Mouse (Mus musculus) T-cell, adult 2 months (primary cell): ENCODE results near the gene Tatdn2.
"Not testable (repeated sequence)": the region's sequence is repeated elsewhere in the genome, so short reads cannot be mapped to it uniquely, and the experiment has no call there.

Source experiments
- DNase-seq: peaks from one replicate; pipeline ENCODE4 v3.0.0; 2022; ENCODE audit warnings: low spot score

The Tatdn2 gene

DNA sequence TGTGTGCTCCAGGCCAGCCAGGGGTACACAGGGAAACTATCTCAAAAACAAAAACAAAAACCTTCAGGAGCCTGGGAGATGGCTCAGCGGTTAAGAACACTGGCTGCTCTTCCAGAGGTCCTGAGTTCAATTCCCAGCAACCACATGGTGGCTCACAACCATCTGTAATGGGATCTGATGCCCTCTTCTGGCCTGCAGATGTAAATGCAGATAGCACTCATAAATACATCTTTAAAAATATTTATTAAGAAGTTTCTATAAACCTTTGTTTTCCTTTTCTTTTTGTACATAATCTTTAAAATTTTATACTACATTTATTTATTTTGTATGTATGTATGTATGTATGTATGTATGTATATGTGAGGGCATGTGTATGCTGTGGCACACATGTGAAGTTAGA, 24.8 kb upstream of the Tatdn2 start:
- not testable (repeated sequence) for DNase-seq

DNA sequence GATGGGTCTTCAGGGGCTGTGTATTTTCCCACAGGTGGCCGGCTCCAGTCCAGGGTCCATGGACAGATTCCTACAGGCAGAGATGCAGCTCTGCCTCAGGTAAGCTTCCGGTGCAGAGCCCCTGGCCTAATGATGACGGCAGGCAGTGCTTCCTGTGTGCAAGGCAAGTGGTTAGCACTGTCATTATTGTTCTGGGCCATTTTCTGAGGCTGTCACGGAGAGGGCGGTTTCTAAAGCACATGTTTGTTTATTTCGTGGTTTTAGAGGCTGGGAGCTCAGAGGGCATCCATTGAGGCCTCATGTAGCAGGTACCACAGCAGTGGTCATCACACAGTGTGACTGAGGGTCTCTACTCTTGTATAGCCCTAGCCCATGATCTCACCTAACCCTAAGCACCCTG, 23.9 kb upstream of the Tatdn2 start:
- DNase-seq, result no peak

DNA sequence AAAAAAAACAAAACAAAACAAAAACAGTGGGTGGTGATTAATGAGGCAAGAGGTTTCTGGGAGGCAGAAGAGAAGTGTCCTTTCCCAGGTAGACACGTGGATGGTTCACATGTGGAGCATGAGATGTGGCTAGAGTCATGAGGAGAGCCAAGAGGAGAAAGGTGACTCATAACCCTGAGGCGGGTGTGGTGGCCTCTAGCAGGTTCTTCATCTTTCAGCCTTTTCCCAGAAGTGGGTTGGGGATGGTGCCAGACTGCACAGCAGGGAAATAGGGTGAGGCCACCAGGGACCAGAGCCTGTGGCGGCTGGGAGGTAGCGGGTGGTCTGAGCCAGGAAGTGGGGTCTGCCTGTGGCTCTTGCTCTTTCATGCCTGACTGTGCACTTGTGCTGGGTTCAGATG, 21.6 kb upstream of the Tatdn2 start:
- no peak for DNase-seq

DNA sequence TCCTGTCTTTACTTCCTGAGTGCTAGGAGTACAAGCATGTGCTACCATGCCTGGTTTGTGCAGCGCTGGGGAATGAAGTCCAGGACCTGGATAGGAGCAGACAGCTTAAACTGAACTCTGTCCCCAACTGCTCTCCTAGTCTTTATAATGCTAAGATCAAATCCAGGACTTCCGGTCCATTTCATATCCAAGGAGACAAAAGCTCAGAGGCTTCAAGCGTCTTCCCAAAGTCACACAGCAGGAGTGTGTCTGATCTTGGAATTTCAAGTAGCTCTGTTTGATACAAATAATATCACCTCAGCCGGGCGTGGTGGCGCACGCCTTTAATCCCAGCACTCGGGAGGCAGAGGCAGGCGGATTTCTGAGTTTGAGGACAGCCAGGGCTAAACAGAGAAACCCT, 20.9 kb upstream of the Tatdn2 start:
- no peak for DNase-seq

DNA sequence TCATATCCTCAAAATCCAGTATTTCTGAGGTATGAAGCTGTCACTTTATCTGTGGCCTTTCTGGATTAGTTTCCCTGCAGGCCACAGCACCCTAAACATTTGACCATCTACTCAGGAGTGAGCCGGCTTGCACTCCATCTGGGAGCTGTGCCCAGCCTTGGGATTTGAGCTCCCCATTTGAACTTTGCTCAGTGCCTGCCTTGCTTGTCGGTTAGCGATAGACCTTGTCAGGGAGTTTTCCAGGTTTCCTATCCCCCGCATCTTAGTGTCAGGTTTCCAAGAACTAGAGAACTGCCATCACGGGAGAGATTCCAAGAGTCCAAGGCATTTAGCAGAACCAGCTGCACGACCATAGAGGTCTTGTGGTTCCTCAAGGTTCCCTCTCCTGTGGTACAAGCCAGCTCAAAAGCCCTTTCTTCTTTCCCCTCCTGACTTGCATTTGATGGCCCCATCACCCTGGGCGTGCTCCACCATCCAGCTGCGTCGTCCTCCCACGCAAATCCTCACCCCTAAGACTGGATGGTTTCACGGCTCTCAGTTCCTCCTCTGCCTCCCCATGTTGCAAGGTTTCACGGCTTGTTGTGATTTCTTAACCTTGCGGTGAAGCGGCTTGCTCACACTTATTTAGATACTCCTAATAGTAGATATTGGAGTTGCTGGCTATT, 19.6 kb upstream of the Tatdn2 start:
- no peak for DNase-seq

DNA sequence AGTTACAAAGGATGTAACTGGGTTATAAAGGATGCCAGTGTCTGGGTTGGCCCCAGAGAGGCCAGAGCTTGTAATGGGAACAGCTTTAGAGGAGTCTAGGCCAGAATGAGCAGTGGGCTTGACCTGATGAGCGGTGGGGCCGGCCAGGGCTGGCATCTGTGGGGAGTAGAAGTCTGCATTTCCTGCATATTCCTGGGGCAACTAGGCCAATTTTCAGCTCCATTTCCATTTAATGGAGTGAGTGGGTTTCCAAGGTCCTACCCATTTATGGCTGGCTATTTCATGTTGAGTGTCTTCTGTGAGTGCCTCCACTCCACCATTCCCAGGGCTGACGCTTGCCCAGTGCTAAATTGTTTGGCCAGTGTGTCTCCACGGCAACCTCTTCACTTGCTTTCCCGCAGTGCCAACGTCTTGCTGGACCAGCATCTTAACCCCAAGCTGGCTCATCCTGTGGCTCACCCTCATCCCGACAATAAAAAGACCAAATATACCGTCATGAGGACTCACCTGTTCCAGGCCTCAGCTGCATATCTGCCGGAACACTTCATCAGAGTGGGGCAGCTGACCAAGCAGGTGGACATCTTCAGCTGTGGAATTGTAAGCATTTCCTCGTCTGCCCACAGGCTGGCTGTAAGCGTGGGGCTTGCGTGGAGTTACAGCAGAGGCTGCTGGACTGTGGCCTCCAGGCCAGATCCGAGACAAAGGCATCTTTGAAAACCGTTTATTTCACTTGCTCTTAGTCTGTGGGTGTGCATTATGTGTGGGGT, 18.4 kb upstream of the Tatdn2 start:
- DNase-seq, result no peak

DNA sequence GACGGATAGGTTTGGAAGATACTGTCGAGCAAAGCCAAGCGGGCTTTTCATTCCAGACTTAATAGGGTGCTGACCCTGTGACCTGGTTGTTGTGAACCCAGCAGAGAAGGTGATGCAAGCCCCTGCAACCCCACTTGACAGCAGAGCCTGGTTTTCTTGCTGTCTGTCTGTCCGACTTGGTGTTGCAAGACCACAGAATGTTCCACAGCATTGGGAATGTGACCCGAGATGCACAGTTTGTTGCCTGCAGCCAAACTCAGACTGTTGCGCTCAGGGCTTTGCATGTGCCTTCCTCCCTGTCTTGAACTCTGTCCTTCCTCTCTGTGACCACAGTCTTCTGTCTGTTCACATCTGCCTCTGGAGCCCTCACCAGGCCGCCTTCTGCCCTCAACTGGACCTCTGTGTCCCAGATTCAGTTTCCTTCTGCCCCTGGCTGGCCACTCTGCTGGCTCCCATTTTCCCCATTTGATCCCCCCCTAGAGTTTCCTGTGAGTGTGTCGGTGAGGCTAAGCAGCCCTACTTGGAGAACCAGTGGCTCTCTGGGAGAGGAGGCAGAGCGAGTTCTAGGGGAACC, 16.8 kb upstream of the Tatdn2 start:
- DNase-seq, result no peak

DNA sequence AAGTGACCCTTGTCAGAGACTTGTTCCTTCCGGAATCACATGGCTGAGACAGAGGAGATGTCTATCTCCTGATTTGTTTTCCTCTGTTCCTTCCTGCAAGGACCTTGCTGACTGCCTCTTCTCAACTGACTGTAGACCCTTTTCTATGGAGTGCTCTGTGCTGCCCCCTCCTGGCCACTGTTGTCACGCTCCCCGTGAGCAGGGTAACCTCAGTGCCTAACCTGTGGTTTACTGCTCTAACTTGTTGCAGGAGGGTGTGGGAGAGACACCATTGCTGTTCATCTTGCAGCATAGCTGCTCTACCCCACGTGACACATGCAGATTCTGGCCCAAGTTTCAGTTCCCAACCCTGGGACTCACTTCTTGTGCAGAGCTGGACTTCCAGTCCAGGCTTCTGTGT, 15.6 kb upstream of the Tatdn2 start:
- DNase-seq, result peak; percentile 89

DNA sequence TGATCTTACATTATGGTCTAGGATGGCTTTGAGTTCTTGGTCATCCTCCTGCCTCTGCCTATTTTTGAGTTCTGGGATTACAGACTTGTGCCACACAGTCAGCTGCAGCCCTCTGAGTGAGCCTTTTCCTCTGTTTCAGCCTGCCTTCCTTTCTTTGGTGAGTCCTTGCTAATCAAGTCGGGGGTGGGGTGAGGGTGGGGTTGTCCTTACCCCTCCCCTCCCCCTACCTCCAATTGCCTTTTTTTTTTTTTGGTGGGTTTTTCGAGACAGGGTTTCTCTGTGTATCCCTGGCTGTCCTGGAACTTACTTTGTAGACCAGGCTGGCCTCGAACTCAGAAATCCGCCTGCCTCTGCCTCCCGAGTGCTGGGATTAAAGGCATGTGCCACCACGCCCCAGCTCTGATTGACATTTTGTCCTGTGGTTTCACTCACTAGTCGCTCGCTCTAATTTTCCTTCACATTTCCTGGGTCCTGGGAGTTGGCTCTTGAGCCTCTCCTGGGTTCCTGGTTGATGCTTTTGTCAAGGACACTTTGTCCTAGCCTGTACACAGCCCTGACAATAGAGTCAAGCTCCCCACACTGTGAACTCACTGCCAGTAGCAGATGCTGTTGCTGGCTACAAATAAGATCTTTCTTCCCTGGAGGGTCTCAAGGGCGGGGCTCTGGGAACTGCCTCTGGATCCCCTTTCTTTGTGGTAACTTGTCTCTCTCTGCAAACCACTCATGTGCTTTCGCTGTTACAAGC, 13.6 kb upstream of the Tatdn2 start:
- no peak for DNase-seq

DNA sequence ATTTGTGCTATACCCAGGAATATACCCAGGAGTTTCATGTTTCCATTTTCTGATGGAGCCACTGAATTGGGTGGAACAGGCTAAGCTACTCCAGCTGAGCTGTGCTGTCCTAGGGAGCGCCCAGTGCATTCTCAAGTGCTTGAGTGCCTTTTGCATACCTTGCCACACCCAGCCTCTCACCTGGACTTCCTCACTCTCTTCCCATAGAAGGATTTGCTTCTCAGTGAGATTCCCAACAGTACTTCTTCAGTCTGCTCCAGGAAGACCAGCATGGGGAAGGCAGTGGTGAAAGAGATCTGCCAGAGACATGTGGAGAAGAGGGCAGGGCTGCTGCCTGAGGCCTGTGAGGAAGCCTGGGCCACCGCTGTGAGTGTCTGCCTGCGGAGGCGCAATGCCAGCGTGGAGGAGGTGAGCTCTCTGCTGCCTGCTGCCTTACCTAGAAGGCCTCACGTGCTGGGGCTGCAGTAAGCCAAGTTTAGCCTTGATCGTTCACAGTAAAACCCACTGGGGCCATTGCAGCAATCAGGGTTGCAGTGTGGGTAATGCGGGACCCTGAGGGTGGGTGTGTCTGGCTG, 10.2 kb upstream of the Tatdn2 start:
- no peak for DNase-seq

DNA sequence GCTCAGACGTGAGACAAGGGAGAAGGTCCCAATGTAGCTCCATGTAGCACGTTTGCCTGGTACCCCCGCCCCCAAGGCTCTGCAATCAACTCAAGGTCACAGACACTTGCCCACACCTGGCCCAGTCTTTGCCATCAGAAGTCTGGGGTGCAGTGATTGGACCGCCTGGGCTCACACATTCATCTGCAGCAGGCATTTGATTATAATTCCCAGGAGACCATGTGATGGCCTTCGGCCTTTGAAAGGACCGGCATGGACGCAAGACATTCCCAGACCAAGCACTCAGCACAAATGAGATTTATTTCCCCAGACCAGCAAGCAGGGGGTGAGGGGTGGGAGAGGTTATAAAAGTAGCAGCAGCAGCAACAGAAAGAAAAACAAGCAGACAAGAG, 6.8 kb upstream of the Tatdn2 start:
- DNase-seq, result no peak

DNA sequence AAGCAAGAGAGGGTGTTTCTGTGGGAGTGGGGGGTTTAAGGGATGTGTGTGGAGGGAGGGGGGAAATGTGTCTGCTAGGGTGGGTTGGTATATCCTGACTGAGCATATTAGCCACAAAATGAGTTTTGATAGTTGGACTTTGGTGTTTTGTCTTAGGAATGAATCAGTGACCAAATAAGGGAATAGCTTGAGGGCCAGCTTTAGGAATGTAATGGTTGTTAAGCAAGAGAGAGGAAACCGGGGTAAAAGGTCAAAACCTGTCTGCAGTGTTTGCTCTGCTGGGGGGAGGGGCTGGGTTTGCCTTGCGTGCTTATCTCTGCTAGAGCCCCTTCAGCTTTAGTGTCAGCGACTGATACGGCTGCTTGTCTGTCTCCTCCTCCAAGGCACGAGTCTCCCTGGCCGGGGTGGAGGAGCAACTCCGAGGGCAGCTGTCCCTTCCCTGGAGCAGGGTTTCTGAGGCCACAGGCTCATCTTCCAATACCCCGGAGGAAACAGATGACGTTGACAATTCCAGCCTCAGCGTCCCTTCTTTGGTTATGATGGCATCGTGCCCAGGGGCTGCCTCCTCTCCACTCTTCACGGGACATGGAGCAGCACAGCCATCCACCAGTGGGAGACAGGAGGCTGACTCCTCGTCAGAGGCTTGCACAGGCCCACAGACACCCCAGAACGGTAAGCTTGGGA, 6.3 kb upstream of the Tatdn2 start:
- DNase-seq, result no peak

DNA sequence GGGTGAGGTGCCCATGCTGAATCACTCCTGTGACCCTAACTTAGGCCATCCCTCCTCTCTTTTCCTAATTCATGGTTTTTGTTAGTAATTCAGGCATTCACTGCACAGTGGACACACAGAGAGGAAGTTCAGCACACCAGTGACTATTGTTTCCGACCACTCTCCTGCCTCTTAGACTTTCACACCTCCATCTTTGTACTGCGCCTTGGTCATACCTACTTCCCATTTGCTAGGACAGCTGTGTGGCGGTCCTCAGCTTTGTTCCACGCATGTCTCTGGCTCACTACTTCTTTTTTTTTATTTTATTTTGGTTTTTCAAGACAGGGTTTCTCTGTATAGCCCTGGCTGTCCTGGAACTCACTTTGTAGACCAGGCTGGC, 5.8 kb upstream of the Tatdn2 start:
- DNase-seq, result no peak

DNA sequence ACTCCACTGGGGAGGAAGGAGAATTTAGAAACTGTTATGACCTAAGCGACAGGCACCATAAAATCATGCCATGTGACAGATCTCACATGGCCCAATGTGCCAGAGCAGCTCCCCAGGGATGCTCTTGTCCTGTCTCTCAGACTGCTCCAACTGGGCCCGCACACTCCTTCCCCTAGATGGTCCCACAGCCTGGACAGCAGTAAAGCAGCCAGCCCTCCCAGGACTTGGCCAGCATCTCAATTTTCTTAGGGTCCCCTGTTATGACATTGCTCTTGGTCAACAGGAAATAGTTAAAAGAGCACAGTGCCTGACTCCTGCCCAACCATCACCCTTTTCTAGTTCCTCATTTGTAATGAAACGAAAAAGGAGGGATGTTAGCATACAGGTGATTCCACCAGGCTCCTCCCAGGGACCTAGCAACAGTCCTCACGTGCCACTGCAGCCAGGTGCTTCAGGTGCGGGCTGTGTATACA, 4.2 kb upstream of the Tatdn2 start:
- no peak for DNase-seq

DNA sequence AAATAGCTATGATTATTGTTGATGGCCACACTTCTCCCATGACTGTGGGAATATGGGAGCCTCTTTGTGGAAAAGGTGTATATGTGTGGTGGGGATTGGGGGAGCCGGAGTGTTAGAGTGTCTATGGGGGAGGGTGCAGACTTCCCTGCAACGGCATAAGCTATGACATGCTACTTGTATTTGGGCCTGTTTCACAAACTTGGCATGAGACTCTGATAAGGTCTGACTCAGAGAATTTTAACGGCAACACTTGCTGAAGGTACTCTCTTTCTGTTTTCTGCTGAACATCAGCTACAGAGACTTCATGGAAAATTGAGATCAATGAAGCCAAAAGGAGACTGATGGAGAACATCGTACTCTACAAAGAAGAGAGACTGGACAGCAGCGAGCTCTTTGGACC, 3.5 kb upstream of the Tatdn2 start:
- no peak for DNase-seq

DNA sequence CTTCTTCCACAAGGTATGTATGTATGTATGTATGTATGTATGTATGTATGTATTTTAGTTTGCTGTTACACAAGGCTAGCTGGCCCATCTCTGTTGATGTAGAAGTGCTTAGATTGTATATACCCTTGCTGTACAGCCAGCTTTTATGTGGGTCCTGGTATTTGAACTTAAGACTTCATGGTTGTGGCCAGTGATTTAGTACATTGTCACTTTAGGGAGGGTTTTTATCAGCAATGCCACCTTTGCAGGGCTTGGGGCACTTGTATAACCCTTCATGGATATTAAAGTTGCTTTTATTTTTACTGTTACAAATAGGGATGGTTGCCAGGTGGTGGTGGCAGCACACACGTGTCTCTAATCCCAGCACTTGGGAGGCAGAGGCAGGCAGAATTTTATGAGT, 1.6 kb upstream of the Tatdn2 start:
- DNase-seq, result no peak

DNA sequence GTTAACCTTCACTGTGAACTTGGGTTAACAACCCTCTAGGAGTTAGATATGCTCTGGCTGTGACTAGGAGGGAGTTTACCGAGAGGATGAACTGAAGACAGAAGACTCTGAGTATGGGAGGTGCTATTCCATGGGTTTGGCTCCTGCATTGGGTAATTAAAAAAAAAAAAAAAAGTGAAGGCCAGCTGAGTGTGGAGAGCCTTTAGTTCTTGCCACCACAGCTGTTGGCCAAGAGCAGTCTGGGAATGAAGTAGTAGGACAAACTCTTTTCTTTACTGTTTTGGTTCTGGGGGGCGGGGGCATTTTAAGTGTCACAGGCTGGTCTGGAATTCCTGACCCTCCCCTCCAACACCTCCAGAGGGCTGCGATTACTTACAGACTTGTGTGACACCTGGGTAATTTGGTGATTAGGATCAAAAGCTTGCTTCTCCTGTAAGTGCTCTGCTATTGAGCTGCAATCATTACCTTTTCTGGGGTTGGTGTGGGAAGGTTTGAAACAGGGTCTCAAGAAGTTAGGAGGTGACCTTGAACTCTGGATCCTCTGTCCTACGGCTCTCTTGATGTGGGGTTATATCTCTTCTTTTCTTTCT, 989 bp upstream of the Tatdn2 start:
- DNase-seq, result no peak

DNA sequence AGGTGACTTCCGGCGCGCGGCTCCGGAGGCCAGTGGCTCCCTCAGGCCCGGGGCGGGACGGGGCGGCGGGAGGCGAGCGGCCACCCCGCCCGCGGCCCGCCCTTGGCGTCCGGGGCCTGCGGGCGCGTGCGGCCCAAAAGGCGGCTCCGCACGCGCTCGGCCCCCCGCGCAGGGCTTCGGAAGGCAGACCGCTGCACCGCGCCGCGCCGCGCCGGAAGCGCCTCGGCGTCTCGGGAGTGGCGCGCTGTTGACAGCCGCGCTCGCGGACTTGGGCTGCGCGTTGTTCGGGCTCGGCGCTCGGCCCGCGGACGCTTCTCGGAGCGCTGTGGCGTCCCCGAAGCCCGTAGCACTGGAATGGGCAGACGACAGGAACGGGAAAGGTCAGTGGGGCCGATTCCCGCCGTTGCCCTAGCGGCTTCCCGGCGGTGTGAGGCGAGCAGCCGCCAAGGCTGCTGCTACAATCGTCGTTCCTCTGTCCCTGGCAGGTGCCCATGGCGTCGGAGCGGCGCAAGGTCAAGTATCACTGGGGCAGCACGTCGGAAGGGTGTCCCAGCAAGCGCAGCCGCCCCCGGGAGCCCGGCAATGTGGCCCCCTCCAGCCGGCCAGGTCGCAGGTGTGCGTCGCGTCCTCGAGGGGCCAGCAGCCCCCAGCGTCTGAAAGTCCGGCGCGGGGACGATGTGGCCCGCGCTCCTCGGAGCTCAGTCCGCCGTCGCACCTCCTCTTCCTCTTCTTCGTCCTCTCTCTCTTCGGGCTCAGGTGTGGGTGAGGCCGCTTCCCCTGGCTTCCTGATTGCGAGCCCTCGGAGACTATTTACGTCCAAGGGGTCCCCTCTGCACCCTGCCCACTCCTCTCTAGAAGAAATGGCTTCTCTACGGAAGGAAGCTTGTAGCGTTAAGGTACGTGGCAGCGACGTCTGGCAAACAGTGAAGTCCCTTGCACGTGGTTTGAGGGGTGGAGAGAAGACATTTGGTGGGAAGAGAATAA, 664 bp downstream of the Tatdn2 start:
- peak; percentile 38 for DNase-seq

DNA sequence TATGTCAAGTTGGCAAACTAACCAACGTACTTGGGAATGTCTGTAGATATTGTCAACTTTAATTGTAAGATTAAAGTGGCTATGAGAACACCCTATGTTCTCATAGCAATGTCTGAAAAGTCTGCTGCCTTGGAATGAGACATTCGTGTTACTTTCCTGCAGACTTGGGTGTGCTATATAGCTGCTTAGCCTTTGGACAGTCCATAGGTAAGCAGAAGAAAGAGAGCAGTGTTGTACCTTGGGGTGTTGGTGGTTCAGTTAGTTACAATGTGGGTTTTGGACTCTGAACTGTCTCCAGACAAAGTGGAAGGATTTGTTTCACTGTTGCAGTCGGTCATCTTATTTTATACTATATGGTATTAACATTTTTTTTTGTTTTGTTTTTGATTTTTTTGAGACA, 15.9 kb downstream of the Tatdn2 start:
- DNase-seq, result no peak

DNA sequence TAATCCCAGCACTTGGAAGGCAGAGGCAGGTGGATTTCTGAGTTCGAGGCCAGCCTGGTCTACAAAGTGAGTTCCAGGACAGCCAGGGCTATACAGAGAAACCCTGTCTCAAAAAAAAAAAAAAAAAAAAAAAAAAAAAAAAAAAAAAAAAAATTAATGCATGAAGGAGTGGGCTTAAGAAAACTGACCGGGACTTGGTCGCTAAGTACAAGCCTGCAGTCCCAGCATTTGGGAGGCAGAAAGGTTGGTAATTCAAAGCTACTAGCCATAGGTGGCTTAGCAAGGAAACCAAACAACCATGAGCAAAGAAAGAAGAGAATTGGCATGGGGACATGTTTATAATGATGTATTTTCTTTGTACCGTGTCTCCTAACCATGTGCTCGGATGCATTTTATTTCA, 16.5 kb downstream of the Tatdn2 start:
- not testable (repeated sequence) for DNase-seq
